Mouse (Mus musculus): ENCODE results near the gene Bloc1s4.
A peak's percentile ranks its signal among the peaks of the same experiment; 100 is the strongest.

The Bloc1s4 gene

GRCm38 (mm10) chr5:36748536-36749061 is at the start of gene Bloc1s4:
Gene Bloc1s4 (minus strand): TSS chr5:36748650.
- peak; percentile 85 for DNase-seq (ENCODE audit: low spot score)

GRCm38 (mm10) chr5:36797291-36797690 is 48.8 kb upstream of the Bloc1s4 start:
- DNase-seq (ENCODE audit: low spot score): no peak

GRCm38 (mm10) chr5:36796296-36797014 is 48.0 kb upstream of the Bloc1s4 start, which contains the start of gene Mrfap1:
Gene Mrfap1 (minus strand): TSS chr5:36796772.
- DNase-seq (ENCODE audit: low spot score): peak; percentile 86

GRCm38 (mm10) chr5:36795647-36796295 is 47.3 kb upstream of the Bloc1s4 start:
- peak; percentile 39 for DNase-seq (ENCODE audit: low spot score)

- DNase-seq (ENCODE audit: low spot score): no peak
Measured at GRCm38 (mm10) chr5:36791861-36792260, 43.4 kb upstream of the Bloc1s4 start.

- no peak for DNase-seq (ENCODE audit: low spot score)
Measured at GRCm38 (mm10) chr5:36786052-36786451, 37.6 kb upstream of the Bloc1s4 start.

GRCm38 (mm10) chr5:36779512-36779911 is 31.1 kb upstream of the Bloc1s4 start:
- DNase-seq (ENCODE audit: low spot score): no peak

GRCm38 (mm10) chr5:36778901-36779300 is 30.5 kb upstream of the Bloc1s4 start:
- DNase-seq (ENCODE audit: low spot score): no peak

GRCm38 (mm10) chr5:36777186-36777585 is 28.7 kb upstream of the Bloc1s4 start:
- DNase-seq (ENCODE audit: low spot score): no peak

GRCm38 (mm10) chr5:36776021-36776575 is 27.6 kb upstream of the Bloc1s4 start:
- peak; percentile 15 for DNase-seq (ENCODE audit: low spot score)

GRCm38 (mm10) chr5:36775317-36775716 is 26.9 kb upstream of the Bloc1s4 start:
- no peak for DNase-seq (ENCODE audit: low spot score)

GRCm38 (mm10) chr5:36772586-36772985 is 24.1 kb upstream of the Bloc1s4 start:
- no peak for DNase-seq (ENCODE audit: low spot score)

- DNase-seq (ENCODE audit: low spot score): no peak
Measured at GRCm38 (mm10) chr5:36769603-36770002, 21.2 kb upstream of the Bloc1s4 start.

GRCm38 (mm10) chr5:36766958-36767703 is 18.7 kb upstream of the Bloc1s4 start:
- no peak for DNase-seq (ENCODE audit: low spot score)

- DNase-seq (ENCODE audit: low spot score): no peak
Measured at GRCm38 (mm10) chr5:36759848-36760247, 11.4 kb upstream of the Bloc1s4 start.

- no peak for DNase-seq (ENCODE audit: low spot score)
Measured at GRCm38 (mm10) chr5:36757033-36757432, 8.6 kb upstream of the Bloc1s4 start.

- DNase-seq (ENCODE audit: low spot score): no peak
Measured at GRCm38 (mm10) chr5:36750119-36751078, 1.9 kb upstream of the Bloc1s4 start.

GRCm38 (mm10) chr5:36747794-36748535 is 485 bp downstream of the Bloc1s4 start:
- DNase-seq (ENCODE audit: low spot score): no peak

GRCm38 (mm10) chr5:36747071-36747470 is 1.4 kb downstream of the Bloc1s4 start:
- no peak for DNase-seq (ENCODE audit: low spot score)

GRCm38 (mm10) chr5:36742126-36742848 is 6.2 kb downstream of the Bloc1s4 start:
- DNase-seq (ENCODE audit: low spot score): peak; percentile 32
